Mouse (Mus musculus) adrenal gland, adult 8-10 months (tissue): ENCODE results near the gene Ank3. TPM values are rescaled to one million over a fixed set of nuclear protein-coding genes. Genes with fewer than 3 reads are reported as not detected.

Experiments
- DNase-seq: peaks from one replicate; pipeline ENCODE4 v3.0.0; 2022
- total RNA-seq, 4 experiments: library from RNA; stranded (reverse); gene quantifications; 2 replicates each; pipeline ENCODE4 v1.2.4; 2022

The Ank3 gene
- total RNA-seq, 4 experiments from 2014 or later, result 12.0 to 26.9 (median 20.4) TPM

DNA sequence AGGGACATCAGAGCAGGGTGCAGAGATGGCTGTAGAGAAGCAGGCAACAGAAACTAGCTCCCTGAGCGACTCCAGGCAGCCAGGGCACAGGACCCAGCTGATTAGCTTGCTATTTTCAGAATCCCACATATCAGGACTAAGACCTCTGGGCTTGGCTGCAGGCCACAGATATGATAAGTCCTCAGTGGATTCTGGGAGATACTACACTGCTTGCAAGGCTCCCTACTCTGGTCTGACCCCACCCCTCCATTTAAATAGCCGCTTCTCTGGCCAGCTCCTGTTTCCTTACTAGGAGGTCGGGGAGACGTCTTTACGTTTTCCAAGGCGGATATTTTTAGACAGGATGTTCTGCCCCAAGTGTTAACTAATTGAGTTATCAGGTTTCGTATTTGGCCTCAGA, 386.7 kb downstream of the Ank3 start:
- DNase-seq, result no peak

GRCm38 (mm10) chr10:69785692-69786091, 387.1 kb downstream of the Ank3 start:
- DNase-seq, result no peak

- no peak for DNase-seq
Measured at GRCm38 (mm10) chr10:69786220-69786993, 387.8 kb downstream of the Ank3 start.

DNA sequence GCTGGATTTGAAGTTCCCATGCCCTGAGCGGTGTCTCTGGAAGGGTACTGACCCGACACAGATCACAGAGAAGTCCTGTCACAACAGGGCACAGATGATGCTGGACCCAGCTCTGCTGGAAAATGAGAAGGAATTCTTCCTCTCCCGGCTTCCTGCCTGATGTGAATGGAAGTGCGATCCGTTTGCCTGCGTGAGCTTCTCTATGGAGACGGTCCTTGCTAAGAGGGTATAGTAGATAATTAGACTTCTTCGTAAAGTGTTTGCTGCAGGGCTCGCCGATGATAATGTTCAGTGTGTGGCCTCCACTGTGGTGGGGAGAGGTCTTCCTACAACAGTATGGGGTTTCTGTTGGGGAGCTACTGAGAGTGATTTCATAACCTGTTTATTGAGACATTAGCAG, 388.8 kb downstream of the Ank3 start:
- no peak for DNase-seq

DNA sequence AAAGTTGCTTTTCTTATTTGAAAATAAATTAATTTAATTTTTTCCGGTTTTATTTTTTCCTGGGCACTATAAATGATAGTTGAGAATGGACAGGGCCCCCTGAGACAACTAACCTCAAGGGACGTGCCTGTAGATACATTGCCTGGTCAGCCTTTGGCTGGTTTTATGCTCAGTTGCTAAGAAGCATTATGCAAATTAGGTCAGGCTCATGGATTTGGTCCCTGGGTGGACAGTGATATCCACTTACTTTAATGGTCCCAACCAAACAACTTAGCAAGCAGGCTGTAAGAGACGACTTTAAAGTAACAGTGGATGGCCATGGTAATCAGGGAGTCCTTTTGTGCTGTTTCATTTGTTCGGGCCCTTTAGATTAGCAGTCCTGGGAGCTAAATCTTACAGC, 392.0 kb downstream of the Ank3 start:
- no peak for DNase-seq

DNA sequence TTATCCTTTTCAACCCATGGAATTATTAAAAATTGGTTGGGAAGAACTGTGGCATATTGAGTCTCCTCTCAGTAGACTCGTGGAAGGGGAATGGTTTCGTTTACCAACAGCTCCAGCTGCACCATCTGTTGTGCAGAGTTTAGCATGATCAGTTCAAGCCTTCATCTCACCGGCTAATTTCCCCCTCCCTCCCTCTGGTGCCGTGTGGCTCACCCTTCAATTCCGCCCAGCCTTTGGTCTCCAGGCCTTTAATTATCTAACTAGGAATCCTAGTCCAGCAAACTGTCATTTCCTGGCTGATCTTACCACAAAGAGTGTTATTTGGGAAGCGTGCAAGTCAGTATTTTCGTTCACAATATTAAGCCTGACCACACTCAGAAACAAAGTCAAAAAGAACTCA, 393.4 kb downstream of the Ank3 start:
- no peak for DNase-seq

DNA sequence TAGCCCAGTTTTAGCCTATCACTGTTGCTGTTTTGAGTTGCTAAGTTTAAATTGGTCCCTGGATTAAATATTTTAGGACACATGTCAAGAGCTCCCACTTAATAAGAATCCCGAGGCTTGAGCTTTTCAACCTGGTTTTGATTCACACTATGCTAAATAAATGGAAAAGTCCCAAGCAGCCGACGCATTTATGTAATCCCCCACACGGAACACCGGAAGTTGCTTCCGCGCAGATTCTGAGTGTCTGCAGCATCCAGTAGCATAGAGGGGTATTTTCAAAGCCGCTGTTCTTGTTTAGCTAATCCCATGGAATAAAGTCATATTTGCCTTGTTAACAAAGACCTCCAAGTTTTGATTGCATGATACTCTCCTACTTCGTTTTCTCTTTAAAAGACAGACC, 393.8 kb downstream of the Ank3 start:
- DNase-seq, result no peak

GRCm38 (mm10) chr10:69793079-69793478, 394.5 kb downstream of the Ank3 start:
- DNase-seq, result peak; percentile 37

DNA sequence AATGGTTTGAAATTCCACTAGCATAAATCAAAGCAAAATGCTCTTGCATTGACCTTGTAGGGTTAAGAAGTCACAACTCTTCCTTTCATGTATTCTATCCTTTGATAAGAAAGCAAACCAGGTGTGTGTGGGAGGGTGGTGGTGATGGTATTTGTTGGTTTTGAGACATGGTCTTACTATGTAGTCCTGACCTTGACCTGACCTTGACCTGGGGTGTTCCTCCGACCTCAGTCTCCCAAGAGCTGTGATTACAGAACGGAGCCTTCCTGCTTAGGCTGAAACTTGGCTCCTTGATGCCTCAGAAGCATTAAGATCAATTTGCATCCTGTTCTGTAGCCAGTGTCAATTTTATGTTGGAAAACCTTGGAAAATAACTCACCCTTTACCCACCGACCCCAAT, 397.1 kb downstream of the Ank3 start:
- no peak for DNase-seq

DNA sequence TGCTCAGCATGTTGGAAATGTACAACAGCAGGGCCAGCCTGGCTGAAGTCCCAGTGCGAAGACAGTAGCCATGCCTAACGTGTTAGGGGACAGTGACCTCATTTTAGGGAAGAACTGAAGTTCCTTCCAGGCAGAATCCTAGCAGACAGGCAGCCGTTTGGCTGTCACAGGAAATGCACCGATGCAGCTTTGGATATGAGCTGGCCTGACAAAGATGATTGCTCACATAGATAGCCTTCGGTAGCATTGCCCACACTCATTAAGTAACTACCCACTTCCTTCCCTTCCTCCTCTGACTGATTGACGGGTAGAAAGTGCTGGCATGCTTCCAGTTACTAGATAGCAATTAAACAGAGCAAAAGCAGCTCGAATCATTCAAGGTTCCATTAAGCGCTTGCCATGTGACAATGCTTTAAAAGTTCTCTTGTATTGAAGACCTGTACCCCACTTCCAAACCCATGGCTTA, 397.9 kb downstream of the Ank3 start:
- DNase-seq, result no peak

- DNase-seq, result no peak
Measured at GRCm38 (mm10) chr10:69803135-69803756, 404.7 kb downstream of the Ank3 start.

GRCm38 (mm10) chr10:69804613-69805012, 406.0 kb downstream of the Ank3 start:
- no peak for DNase-seq

GRCm38 (mm10) chr10:69810785-69811184, 412.2 kb downstream of the Ank3 start:
- no peak for DNase-seq

- no peak for DNase-seq
Measured at GRCm38 (mm10) chr10:69813823-69814522, 415.4 kb downstream of the Ank3 start.

- no peak for DNase-seq
Measured at GRCm38 (mm10) chr10:69821245-69821644, 422.7 kb downstream of the Ank3 start.

DNA sequence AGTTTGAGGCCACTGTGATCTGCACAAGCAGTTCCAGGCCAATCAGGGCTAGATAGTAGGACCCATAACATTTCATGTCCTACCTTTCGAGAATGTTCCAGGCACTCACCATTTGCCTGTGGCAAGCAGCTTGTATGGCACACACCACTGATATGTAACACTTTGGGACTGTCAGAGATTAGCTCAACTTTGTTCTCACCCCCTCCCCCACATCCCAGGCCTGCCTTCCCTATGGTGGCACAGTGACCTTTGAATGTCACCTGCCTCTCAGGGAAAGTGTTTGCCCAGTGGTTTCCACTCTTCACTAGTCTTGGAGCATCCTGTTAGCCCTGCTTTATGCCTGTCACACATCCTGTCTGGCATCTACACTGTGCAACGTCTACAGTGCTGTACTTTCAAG, 430.2 kb downstream of the Ank3 start:
- no peak for DNase-seq

DNA sequence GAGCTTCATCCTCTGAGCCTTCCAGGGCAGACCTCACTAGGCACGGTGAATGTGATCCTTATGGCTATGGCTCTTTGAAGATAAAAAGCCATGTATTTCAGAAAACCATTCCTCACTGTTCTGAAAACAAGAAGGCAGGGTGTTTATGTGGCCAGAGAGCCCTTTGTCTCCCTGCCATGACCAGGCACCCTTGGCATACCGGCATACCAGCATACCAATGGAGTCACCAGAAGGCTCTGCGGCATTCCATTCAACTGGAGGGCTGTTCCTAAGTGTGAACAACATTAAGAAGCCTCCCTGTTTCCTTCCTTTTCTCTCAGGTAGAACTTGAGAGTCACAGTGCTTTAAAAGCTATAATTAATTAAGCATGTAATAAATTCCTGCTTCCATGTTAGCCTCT, 430.7 kb downstream of the Ank3 start:
- no peak for DNase-seq

GRCm38 (mm10) chr10:69831568-69831967, 433.0 kb downstream of the Ank3 start:
- DNase-seq, result no peak

DNA sequence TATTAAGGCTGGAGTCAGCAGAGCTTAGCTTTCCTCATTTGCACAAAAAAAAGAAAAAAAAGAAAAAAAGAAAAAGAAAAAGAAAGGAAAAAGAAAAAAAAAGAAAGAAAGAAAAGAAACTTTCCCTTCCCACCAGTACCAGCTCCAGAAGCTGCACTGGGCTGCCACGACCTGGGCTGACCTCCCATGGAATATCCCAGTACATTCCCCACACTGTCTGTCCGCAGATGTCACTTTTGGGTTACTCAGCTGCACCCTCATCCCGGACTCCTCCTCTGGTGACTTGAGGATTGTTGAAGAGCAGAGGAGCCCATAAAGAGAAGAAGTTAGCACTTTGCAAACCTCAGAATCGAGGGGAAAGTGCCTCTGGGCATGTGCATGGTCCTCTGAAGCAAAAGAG, 433.7 kb downstream of the Ank3 start:
- no peak for DNase-seq

DNA sequence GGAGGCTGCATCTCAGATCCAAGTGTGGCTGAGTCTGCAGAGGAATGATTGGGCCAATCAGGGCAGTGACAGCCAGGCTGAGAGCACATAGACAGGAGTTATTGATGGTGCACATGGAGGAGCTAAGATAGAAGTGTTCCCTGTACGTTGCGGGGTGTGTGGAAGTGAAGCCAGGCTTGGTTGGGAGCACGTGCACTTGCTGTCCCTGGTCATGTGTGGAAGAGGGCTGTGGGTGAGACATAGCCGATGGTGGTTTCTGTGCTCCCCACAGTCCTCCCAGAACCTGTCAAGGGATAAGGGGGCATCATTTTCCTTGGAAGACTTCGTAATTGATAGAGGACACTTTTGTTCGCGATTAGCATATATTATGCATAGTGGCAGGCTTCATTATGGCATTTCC, 434.2 kb downstream of the Ank3 start:
- no peak for DNase-seq

GRCm38 (mm10) chr10:69834700-69835099, 436.1 kb downstream of the Ank3 start:
- peak; percentile 47 for DNase-seq

DNA sequence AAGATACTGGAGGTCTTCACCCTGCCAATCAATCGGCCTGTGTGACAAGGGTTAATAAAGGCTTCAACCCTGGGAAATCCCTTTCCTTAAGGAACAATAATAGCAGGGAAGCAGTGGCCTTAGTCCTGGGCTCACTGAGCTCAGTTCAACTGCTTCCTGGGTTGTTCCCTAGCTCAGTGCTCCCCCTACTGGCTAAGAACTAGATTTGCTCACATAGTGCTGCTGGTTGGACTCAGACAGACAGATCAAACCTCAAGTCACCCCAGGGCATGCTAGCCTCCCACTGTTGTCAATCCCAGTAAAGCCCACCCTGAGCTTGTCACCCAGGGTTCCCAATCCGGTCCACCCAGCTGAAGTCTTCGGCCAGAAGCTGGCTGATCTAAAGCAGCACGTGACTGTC, 447.2 kb downstream of the Ank3 start:
- peak; percentile 14 for DNase-seq

GRCm38 (mm10) chr10:69852366-69853091, 454.0 kb downstream of the Ank3 start:
- DNase-seq, result no peak
